Mouse (Mus musculus) forebrain, embryonic 13.5 days (tissue): ENCODE measurements at regions not wholly inside any gene's neighbourhood (a gene's known extent, or its start where the extent isn't known, plus 50 kb on each side); places are given as distances from the start of the nearest gene placed in this dataset.
"Not testable (repeated sequence)": the region's sequence is repeated elsewhere in the genome, so short reads cannot be mapped to it uniquely, and the experiment has no call there.

Experiments used
- ATAC-seq: fragments of 200-750 bp; cut with Nextera tagmentation; 2 replicates; pipeline ENCODE4 v1.8.0; 2017
- H3K27ac ChIP-seq: fragments of 300-500 bp; sonication (generic); 2 replicates; pipeline ENCODE4 v1.5.1; 2015; ENCODE audit warnings: inconsistent platforms, mild to moderate bottlenecking, moderate library complexity
- H3K27me3 ChIP-seq: fragments of 300-500 bp; sonication (generic); 2 replicates; pipeline ENCODE4 v1.6.1; 2015; ENCODE audit warnings: mild to moderate bottlenecking, inconsistent platforms
- H3K36me3 ChIP-seq: fragments of 300-500 bp; sonication (generic); 2 replicates; pipeline ENCODE4 v1.6.1; 2015; ENCODE audit warnings: mild to moderate bottlenecking, inconsistent platforms; ENCODE audit not compliant: poor library complexity, severe bottlenecking
- H3K4me1 ChIP-seq: fragments of 300-500 bp; sonication (generic); 2 replicates; pipeline ENCODE4 v1.6.1; 2015; ENCODE audit warnings: inconsistent platforms
- H3K4me2 ChIP-seq: fragments of 300-500 bp; sonication (generic); 2 replicates; pipeline ENCODE4 v1.6.1; 2015; ENCODE audit warnings: inconsistent platforms, mild to moderate bottlenecking, moderate library complexity
- H3K4me3 ChIP-seq: fragments of 300-500 bp; sonication (generic); 2 replicates; pipeline ENCODE4 v1.5.1; 2015; ENCODE audit warnings: mild to moderate bottlenecking, inconsistent platforms
- H3K9ac ChIP-seq: fragments of 300-500 bp; sonication (generic); 2 replicates; pipeline ENCODE4 v1.6.1; 2015; ENCODE audit warnings: mild to moderate bottlenecking, inconsistent platforms
- H3K9me3 ChIP-seq: fragments of 300-500 bp; sonication (generic); replicated peaks from 2 replicates; pipeline ENCODE4 v1.6.1; 2016; ENCODE audit warnings: inconsistent platforms
- WGBS: fragments of 180-500 bp; shearing (Covaris S2); methylation state at CpG from one replicate; pipeline ENCODE4 v1.1.7; 2015; 5-methylcytosine and 5-hydroxymethylcytosine counted together

- Histone ChIP-seq H3K4me2 (no peak overlapping the region), H3K9ac (no peak overlapping the region), H3K4me3 (no peak overlapping the region), H3K9me3 (no peaks in the 10 kb centered on the region), H3K27me3 (no peaks in the 10 kb centered on the region), H3K36me3 (no peaks in the 10 kb centered on the region), H3K27ac (no peak overlapping the region), H3K4me1 (no peaks in the 10 kb centered on the region)
- no peak for ATAC-seq
- 83% methylated on average over 2 of the region's 2 CpGs for WGBS
These were observed 1248.1 kb upstream of the Adam24 start for GRCm38 (mm10) chr8:39426770-39427169.

DNA sequence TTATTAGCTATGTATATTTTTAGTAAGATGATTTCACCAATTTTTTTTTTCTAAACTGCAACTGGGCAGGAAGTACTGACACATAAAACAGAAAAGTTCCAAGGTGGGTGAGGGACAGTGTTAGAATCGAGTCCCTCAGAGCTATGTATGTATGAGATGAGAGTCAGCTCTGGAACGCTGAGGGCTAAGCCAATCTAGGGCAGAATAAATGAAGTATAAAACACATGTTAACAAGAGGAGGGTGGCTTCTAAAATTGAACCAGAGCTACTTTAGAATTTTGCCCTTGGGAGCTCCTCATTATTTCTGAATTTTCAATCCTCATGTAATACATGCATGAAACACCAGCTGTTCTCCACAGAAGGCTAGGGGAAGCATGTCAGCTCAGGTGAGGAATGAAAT, 1247.5 kb upstream of the Adam24 start:
- WGBS, result 88% methylated on average over 2 of the region's 2 CpGs
- H3K4me2 ChIP-seq, result no peak overlapping the region
- H3K4me3 ChIP-seq, result no peak overlapping the region
- H3K9me3 ChIP-seq, result no peaks in the 10 kb centered on the region
- H3K27ac ChIP-seq, result no peak overlapping the region
- no peak for ATAC-seq
- no peak overlapping the region for H3K9ac ChIP-seq
- no peaks in the 10 kb centered on the region for H3K36me3 ChIP-seq
- no peaks in the 10 kb centered on the region for H3K27me3 ChIP-seq
- H3K4me1 ChIP-seq, result no peaks in the 10 kb centered on the region

GRCm38 (mm10) chr8:39440550-39441333, 1234.1 kb upstream of the Adam24 start:
- 40% methylated on average over 8 of the region's 8 CpGs for WGBS
- Histone ChIP-seq H3K36me3 (no peaks in the 10 kb centered on the region), H3K9me3 (no peaks in the 10 kb centered on the region), H3K4me3 (no peak overlapping the region), H3K4me2 (no peak overlapping the region), H3K9ac (no peak overlapping the region), H3K4me1 (no peaks in the 10 kb centered on the region), H3K27me3 (no peaks in the 10 kb centered on the region), H3K27ac (no peak overlapping the region; the same call in 1 of the 2 replicates)
- ATAC-seq, result peak; percentile 77; the same call in 1 of the 2 replicates

DNA sequence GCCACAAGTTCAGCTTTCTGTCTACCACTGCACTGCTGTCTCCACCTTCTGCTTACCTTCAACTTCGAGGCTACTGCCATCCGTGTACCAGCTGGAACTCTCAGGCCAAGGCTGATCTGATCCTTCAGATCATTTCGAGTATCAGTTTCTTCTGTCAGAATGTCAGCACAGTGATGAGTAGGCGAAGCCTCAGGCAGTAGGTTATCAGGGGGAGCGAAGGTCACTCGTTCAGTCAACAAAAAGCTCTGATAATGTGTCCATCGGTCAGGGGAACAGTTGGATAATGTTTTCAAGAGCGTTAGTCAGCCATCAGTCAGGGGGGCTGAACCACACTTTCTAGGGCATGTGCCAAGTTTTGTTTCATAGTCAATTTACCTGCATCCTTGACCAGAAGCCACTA, 1183.7 kb upstream of the Adam24 start:
- not testable (repeated sequence) for H3K4me1 ChIP-seq, H3K36me3 ChIP-seq, H3K9ac ChIP-seq, ATAC-seq, H3K27me3 ChIP-seq, H3K4me3 ChIP-seq, H3K9me3 ChIP-seq, H3K27ac ChIP-seq, H3K4me2 ChIP-seq
- WGBS, result 88% methylated on average over 8 of the region's 8 CpGs

DNA sequence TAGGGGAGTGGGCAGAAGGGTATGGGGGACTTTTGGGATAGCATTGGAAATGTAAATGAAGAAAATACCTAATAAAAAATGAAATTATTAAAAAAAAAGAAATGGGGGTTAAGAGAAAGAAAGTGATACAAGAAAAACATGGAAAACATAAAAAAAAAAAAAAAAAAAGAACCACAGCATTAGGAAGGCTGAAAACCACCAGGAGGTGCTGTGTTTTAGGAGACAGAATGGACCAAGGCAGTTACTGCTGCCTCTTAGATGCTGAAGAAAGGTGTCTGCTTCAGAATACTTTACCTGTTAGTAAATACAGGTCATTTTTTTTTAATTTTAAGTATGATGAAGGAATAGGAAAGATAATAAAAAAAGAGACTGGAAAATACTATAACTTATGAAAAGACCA, 1174.5 kb upstream of the Adam24 start:
- H3K4me2 ChIP-seq, result no peak overlapping the region
- H3K27me3 ChIP-seq, result no peaks in the 10 kb centered on the region
- no peak overlapping the region for H3K27ac ChIP-seq
- no peak overlapping the region for H3K9ac ChIP-seq
- H3K36me3 ChIP-seq, result no peaks in the 10 kb centered on the region
- no peaks in the 10 kb centered on the region for H3K9me3 ChIP-seq
- ATAC-seq, result no peak
- H3K4me1 ChIP-seq, result no peaks in the 10 kb centered on the region
- no peak overlapping the region for H3K4me3 ChIP-seq

DNA sequence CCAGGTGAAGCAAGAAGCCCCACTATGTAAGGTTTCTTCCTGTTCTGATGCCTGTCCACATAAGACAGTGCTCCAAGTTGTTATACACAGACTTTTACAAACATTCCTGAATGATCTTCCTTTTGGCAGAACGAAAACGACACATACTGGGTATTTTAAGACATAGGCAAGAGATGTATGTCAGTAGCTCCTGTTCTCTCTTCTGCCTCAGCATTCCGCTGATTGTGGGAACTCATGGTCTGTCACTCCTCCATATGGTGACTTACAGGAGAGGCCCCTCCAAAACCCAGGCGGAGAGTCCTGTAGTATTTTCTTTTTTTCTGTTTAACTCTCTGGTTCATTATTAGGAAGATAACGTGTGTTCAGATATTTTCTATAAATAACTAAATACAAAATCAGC, 1170.6 kb upstream of the Adam24 start:
- Histone ChIP-seq H3K9me3 (no peaks in the 10 kb centered on the region), H3K36me3 (no peaks in the 10 kb centered on the region), H3K4me2 (no peak overlapping the region), H3K4me1 (no peaks in the 10 kb centered on the region), H3K9ac (no peak overlapping the region), H3K27ac (no peak overlapping the region), H3K27me3 (no peaks in the 10 kb centered on the region), H3K4me3 (no peak overlapping the region)
- no peak for ATAC-seq
- 89% methylated on average over 5 of the region's 5 CpGs for WGBS

GRCm38 (mm10) chr8:39512967-39513366, 1161.9 kb upstream of the Adam24 start:
- Histone ChIP-seq H3K27me3 (no peaks in the 10 kb centered on the region), H3K4me3 (no peak overlapping the region), H3K27ac (no peak overlapping the region), H3K9me3 (no peaks in the 10 kb centered on the region), H3K4me2 (no peak overlapping the region), H3K4me1 (no peaks in the 10 kb centered on the region), H3K36me3 (no peaks in the 10 kb centered on the region), H3K9ac (no peak overlapping the region)
- ATAC-seq, result no peak
- 74% methylated on average over 1 of the region's 1 CpGs for WGBS
